Mouse (Mus musculus) midbrain, embryonic 14.5 days (tissue): ENCODE measurements around the gene Adam21. TPM values are rescaled to one million over a fixed set of nuclear protein-coding genes. Genes with fewer than 3 reads are reported as not detected.
"Not testable (repeated sequence)": the region's sequence is repeated elsewhere in the genome, so short reads cannot be mapped to it uniquely, and the experiment has no call there.

ENCODE experiments used
- ATAC-seq: fragments of 200-750 bp; cut with Nextera tagmentation; 2 replicates; pipeline ENCODE4 v1.8.0; 2017; ENCODE audit warnings: moderate number of reproducible peaks, moderate library complexity; ENCODE audit not compliant: low FRiP score, low TSS enrichment
- DNase-seq: peaks from one replicate; pipeline ENCODE4 v3.0.0-alpha.2; 2015
- H3K27ac ChIP-seq: fragments of 300-500 bp; sonication (generic); replicated peaks from 2 replicates; pipeline ENCODE4 v1.5.1; 2014; ENCODE audit warnings: mild to moderate bottlenecking, low read depth, low read length, moderate library complexity
- H3K27me3 ChIP-seq: fragments of 300-500 bp; sonication (generic); 2 replicates; pipeline ENCODE4 v1.6.1; 2014; ENCODE audit warnings: low read length, control low read depth, mixed read lengths; ENCODE audit not compliant: control insufficient read depth, insufficient read depth
- H3K36me3 ChIP-seq: fragments of 300-500 bp; sonication (generic); 2 replicates; pipeline ENCODE4 v1.6.1; 2014; ENCODE audit warnings: low read length, control low read depth; ENCODE audit not compliant: control insufficient read depth, insufficient read depth
- H3K4me1 ChIP-seq: fragments of 300-500 bp; sonication (generic); 2 replicates; pipeline ENCODE4 v1.6.1; 2014; ENCODE audit warnings: mild to moderate bottlenecking, antibody characterized with exemption, low read length, control low read depth; ENCODE audit not compliant: control insufficient read depth, insufficient read depth
- H3K4me2 ChIP-seq: fragments of 300-500 bp; sonication (generic); 2 replicates; pipeline ENCODE4 v1.6.1; 2014; ENCODE audit warnings: mild to moderate bottlenecking, low read length, moderate library complexity
- H3K4me3 ChIP-seq: fragments of 300-500 bp; sonication (generic); replicated peaks from 2 replicates; pipeline ENCODE4 v1.5.1; 2014; ENCODE audit warnings: low read depth, low read length
- H3K9ac ChIP-seq: fragments of 300-500 bp; sonication (generic); replicated peaks from 2 replicates; pipeline ENCODE4 v1.6.1; 2014; ENCODE audit warnings: mild to moderate bottlenecking, low read length, moderate library complexity
- H3K9me3 ChIP-seq: fragments of 300-500 bp; sonication (generic); 2 replicates; pipeline ENCODE4 v1.6.1; 2016; ENCODE audit warnings: low read length, control low read depth, mixed read lengths; ENCODE audit not compliant: control insufficient read depth
- WGBS: fragments of 180-500 bp; shearing (Covaris S2); extraction: QIAGEN DNeasy Blood & Tissue Kit; methylation state at CpG from one replicate; pipeline ENCODE4 v1.1.7; 2014; 5-methylcytosine and 5-hydroxymethylcytosine counted together
- polyA plus RNA-seq: library from polyadenylated mRNA; unstranded; fragments of >200 nt; fragmentation: Nextera tagmentation; extraction: Ambion mirVana; gene quantifications from 2 replicates; pipeline ENCODE4 v1.2.1, GENCODE M21; 2014

Adam21 gene
- polyA plus RNA-seq, 1 experiment from 2014 or later: 0.99 TPM

DNA sequence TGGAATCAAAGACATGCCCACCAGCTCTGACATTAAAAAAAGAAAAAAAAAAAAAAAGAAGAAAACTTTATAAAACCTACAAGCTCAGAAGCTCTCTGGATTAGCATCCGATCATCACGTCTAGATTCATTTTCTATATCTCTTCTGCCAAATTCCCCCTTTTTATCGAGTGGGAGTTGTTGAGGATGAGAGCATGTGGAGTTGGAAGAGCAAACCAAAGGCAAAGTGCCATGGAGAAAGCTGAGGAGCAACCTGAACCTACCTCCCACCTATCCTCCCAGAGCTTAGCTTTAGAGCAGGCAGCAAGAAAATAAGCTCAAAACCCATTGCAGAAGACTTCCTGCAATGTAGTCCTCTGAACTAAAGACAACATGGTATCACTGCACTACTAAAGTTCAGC lies 4.1 kb downstream of the Adam21 start:
- Histone ChIP-seq H3K9me3 (no peaks in the 10 kb centered on the region), H3K4me1 (no peaks in the 10 kb centered on the region), H3K27ac (no peak overlapping the region), H3K36me3 (no peaks in the 10 kb centered on the region), H3K4me2 (no peak overlapping the region), H3K4me3 (no peak overlapping the region), H3K27me3 (no peaks in the 10 kb centered on the region), H3K9ac (no peak overlapping the region)
- WGBS: 97% methylated on average over 3 of the region's 3 CpGs
- ATAC-seq: no peak
- DNase-seq: no peak

- Histone ChIP-seq H3K36me3 (no peaks in the 10 kb centered on the region), H3K9ac (no peak overlapping the region), H3K27me3 (no peaks in the 10 kb centered on the region), H3K4me3 (no peak overlapping the region), H3K9me3 (no peaks in the 10 kb centered on the region), H3K4me1 (no peaks in the 10 kb centered on the region), H3K27ac (no peak overlapping the region), H3K4me2 (no peak overlapping the region)
- WGBS: 89% methylated on average over 3 of the region's 3 CpGs
- no peak for ATAC-seq
- no peak for DNase-seq
These were observed 19.0 kb downstream of the Adam21 start for GRCm38 (mm10) chr12:81549286-81549685.

- no peaks in the 10 kb centered on the region for H3K9me3 ChIP-seq
- 68% methylated on average over 4 of the region's 4 CpGs for WGBS
- no peaks in the 10 kb centered on the region for H3K27me3 ChIP-seq
- no peak overlapping the region for H3K4me3 ChIP-seq
- H3K27ac ChIP-seq: no peak overlapping the region
- H3K36me3 ChIP-seq: no peaks in the 10 kb centered on the region
- H3K4me2 ChIP-seq: no peak overlapping the region
- H3K9ac ChIP-seq: no peak overlapping the region
- no peaks in the 10 kb centered on the region for H3K4me1 ChIP-seq
- ATAC-seq: no peak
- DNase-seq: no peak
These were observed 21.1 kb downstream of the Adam21 start for GRCm38 (mm10) chr12:81547163-81547562.

DNA sequence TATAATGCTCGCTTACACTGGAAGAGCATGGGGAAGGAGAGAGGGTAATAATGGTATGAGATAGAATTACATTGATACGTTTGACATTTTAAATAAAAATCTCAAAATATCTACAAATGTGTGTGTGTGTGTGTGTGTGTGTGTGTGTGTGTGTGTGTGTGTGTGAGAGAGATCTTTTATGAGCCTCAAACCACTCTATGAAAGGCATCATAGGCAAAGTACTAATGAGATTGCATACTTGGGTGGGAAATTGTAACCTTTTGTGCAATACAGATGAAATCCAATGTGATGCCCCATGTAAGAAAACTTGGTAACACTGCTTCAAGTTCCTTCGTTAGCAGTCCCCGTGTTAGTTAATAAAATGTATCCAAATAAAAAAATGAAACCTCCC lies 35.2 kb downstream of the Adam21 start:
- H3K27ac ChIP-seq: peak overlapping the region; percentile 83
- WGBS: 41% methylated on average over 4 of the region's 4 CpGs

DNA sequence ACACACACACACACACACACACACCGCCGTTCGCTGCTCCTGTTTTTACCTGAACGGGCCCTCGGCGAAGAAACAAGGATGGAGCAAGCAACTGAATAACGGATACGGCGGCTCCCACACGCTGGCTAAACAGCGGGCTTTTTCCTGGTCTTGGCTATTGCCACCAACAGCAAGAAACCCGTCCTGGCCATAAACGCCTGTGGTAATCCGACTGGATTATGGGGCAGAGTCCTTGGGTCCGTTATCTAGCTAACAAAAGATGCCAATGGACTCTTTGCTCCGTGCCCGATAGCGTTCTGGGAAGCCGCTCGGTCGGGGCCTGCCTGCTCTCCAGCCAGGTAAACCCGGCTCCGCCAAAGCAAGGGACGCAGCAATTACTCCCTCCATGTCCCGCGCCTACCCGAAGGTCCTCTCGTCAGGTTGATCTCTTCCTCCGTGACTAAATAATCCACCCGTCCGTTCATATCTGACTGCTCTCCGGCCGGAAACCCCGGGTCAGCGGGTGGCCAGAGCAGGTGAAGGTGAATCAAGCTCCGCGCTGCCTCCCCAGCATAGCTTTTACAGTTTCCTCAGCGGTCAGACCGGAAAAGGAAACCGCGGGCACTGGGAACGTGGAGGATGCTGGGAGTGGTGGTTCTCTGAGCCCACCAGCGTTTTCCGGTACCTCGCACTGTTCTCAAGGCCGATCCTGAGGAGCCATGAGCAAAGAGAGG lies 35.8 kb downstream of the Adam21 start, which contains the start of the genes Gm20498 and Synj2bp:
Gene Gm20498, minus strand, starts transcription at position 590 of the 713 bp plus-strand sequence.
Gene Synj2bp, minus strand, starts transcription at position 596 of the 713 bp plus-strand sequence.
- Histone ChIP-seq H3K4me2 (peak within 1 kb of the TSS; percentile 71), H3K27ac (peak within 1 kb of the TSS; percentile 83), H3K36me3 (no peaks in the 10 kb centered on the region), H3K4me1 (peaks cover 18% of the 10 kb centered on the region), H3K9ac (peak within 1 kb of the TSS; percentile 76), H3K4me3 (peak within 1 kb of the TSS; percentile 84), H3K9me3 (no peaks in the 10 kb centered on the region), H3K27me3 (no peaks in the 10 kb centered on the region)
- under 1% methylated on average over 46 of the region's 46 CpGs for WGBS
- ATAC-seq (peak; percentile 90), DNase-seq (peak; percentile 92)

More for the DNA sequence above, 35.2 kb downstream of the Adam21 start:
- ATAC-seq (peak; percentile 24; the same call in 1 of the 2 replicates), DNase-seq (no peak)
- peaks cover 18% of the 10 kb centered on the region for H3K4me1 ChIP-seq
- H3K9me3 ChIP-seq: no peaks in the 10 kb centered on the region
- peak overlapping the region; percentile 84 for H3K4me3 ChIP-seq
- H3K27me3 ChIP-seq: no peaks in the 10 kb centered on the region
- H3K4me2 ChIP-seq: peak overlapping the region; percentile 71
- H3K36me3 ChIP-seq: no peaks in the 10 kb centered on the region
- H3K9ac ChIP-seq: peak overlapping the region; percentile 76; the same call in 1 of the 2 replicates

DNA sequence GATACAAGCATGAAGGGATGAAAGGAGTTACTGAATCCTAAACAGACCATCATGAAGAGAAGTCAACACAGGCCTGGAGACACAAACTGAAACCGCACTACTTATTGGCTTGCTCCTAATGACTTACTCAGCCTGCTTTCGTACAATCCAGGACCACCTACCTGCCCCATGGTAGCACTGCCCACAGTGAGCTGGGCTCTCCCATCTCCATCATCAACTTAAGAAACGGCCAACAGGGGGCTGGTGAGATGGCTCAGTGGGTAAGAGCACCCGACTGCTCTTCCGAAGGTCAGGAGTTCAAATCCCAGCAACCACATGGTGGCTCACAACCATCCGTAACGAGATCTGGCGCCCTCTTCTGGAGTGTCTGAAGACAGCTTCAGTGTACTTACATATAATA lies 37.7 kb downstream of the Adam21 start:
- not testable (repeated sequence) for H3K4me2 ChIP-seq

More for the DNA sequence above, 37.7 kb downstream of the Adam21 start:
- DNase-seq, ATAC-seq, H3K27me3 ChIP-seq, H3K27ac ChIP-seq, H3K9me3 ChIP-seq, H3K4me3 ChIP-seq, H3K36me3 ChIP-seq, H3K9ac ChIP-seq: not testable (repeated sequence)
- WGBS: 71% methylated on average over 8 of the region's 8 CpGs
- peaks cover 18% of the 10 kb centered on the region for H3K4me1 ChIP-seq

Other genes with a start within 250 kb of the Adam21 start
- 6.1 and 6.8 TPM in 2 replicates for gene Slc8a3, start 235.3 kb downstream of the Adam21 start, polyA plus RNA-seq
- gene Gm4787, start 189.0 kb downstream of the Adam21 start, polyA plus RNA-seq: 0.32 and 0.39 TPM in 2 replicates
- 0.43 and 0.70 TPM in 2 replicates for gene Adam4, start 146.5 kb downstream of the Adam21 start, polyA plus RNA-seq
- gene Cox16, start 83.3 kb downstream of the Adam21 start, polyA plus RNA-seq: 132 and 133 TPM in 2 replicates
- 39.6 and 44.9 TPM in 2 replicates for gene Gm20498, start 35.6 kb downstream of the Adam21 start, polyA plus RNA-seq
- gene Synj2bp, start 35.6 kb downstream of the Adam21 start, polyA plus RNA-seq: 32.9 and 35.5 TPM in 2 replicates
- 43.9 and 50.7 TPM in 2 replicates for gene Med6, start 26.5 kb upstream of the Adam21 start, polyA plus RNA-seq
- gene Ttc9, start 62.8 kb upstream of the Adam21 start, polyA plus RNA-seq: 10.7 and 12.6 TPM in 2 replicates
- gene Map3k9, start 212.7 kb upstream of the Adam21 start, polyA plus RNA-seq: 12.4 TPM in 2 replicates